Mouse (Mus musculus) thymus, postnatal 10 days (tissue): ENCODE data around the gene Epb41l5.

Experiments used
- DNase-seq, 2 experiments: peaks; one replicate each; pipeline ENCODE4 v3.0.0; 2021; ENCODE audit warnings: low spot score in 2 of 2

Epb41l5 gene

GRCm38 (mm10) chr1:119596954-119597480 is 51.8 kb downstream of the Epb41l5 start:
- no peak for DNase-seq

DNA sequence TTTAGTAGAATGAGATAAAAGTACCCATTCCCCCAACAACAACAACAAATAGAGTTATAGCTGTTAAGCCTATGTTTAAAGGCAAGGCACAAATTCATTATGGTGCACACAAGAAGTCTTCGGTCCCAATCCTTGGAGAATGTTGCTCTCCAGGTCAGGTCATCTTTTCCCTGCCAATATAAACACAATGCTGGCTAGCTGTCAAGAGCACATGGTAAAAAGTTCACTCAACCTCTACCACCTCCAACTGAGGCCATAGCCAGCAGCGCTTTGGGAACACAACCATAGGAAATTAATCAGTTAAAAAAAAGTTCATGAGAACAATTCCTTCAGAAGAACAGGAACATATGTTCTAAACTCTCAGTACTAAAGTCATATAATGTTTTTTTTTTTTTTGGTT is 58.8 kb downstream of the Epb41l5 start:
- no peak for DNase-seq

GRCm38 (mm10) chr1:119584974-119585373 is 63.8 kb downstream of the Epb41l5 start:
- DNase-seq = no peak

- DNase-seq = no peak
Observed at GRCm38 (mm10) chr1:119570134-119570533, 78.7 kb downstream of the Epb41l5 start.

DNA sequence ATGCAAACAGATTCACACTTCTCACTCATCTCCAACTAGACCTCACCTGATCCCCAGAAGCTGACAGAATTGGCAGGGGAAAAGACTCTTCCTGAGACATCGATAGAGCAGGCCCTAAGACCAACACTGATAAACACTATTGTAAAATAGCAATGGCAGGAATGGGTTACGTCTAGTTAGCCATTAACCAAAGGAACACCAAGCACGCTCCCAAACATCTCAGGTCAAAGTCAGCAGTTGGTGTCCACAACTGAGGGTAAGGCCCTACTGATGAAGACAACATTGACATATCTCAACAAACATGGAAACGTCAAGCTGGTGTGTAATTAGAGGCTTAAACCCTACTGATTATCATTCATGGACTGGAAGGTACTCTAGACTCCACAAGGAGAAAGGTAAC is 83.3 kb downstream of the Epb41l5 start:
- DNase-seq = no peak

GRCm38 (mm10) chr1:119557641-119558395 is 91.0 kb downstream of the Epb41l5 start:
- no peak for DNase-seq

GRCm38 (mm10) chr1:119555651-119556050 is 93.1 kb downstream of the Epb41l5 start:
- DNase-seq = no peak

DNA sequence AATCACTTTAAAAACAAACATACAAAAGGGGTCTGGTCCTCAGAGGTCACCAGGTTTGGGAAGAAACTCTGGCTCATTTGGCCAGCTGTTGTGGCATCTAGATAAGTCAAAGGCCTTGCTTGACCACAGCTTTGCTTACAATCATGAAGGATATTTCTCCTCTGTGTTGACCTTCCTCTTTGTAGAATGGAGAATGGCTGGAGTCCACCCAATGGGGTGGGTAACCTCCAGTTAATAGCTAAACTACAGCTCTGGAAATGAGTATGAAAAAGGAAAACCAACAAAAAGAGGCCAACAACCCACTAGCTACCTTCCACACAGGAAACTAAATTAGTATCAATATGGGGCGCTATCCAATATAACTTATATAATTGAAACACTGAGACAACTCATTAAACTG is 97.1 kb downstream of the Epb41l5 start:
- no peak for DNase-seq

GRCm38 (mm10) chr1:119550064-119550463 is 98.7 kb downstream of the Epb41l5 start:
- DNase-seq = no peak

DNA sequence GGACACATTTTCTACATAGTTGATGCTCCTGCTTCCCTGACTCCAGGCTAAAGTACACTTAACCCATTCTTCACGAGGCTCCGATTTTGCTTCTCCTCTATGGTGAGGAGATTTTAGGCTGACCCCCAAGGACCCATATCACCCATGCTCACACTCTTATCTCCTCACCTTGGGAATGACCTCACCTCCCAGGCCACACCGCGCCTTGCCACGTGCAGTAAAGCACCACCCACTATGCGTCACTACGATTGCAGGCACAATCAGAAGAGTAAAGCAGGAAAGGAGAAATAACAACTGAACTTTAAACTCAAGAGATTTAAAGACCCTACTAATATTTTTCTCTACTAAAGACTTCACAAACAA is 99.5 kb downstream of the Epb41l5 start:
- no peak for DNase-seq

- peak; percentile 38 to 80 for DNase-seq
Observed at GRCm38 (mm10) chr1:119548668-119549326, 100.0 kb downstream of the Epb41l5 start.

DNA sequence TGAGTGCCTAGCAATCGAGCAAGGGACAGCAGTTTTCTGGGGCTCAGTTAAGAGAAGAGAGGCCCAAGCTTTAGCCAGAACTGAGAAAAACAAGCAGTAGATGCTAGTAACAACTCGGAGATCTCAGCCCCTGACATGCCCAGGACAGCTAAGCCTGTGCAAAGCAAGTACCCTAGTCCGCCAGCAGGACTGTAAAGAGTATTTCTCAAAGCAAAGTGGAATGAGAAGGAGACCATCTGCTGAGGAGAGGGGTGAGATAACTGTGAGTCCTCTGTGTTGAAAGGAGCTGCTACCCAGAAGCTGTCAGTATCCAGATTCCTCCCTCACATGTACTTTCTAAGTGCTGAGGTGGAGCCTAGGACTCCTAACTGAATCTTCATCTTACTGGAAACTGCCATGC is 102.3 kb downstream of the Epb41l5 start:
- DNase-seq = no peak

DNA sequence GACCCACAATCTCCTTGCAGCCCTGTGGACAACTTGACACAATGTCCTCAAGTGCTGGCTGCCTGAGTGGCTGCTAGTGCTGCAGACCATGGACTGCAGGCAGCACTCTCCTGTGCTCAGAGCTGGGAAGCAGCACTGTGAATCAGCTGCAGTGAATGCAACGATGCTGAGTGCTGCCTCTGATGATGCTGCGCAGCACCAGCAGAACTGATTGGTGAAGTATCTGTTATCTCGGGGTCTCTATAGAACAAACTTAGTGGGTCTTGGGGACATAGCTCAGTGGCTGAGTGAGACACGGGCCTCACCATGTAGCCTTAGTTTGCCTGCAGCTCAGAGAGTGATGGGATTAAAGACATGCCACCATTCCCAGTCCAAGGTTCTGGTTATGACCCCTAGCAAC is 103.1 kb downstream of the Epb41l5 start:
- DNase-seq = no peak

- DNase-seq = no peak
Observed at GRCm38 (mm10) chr1:119545164-119545563, 103.6 kb downstream of the Epb41l5 start.

DNA sequence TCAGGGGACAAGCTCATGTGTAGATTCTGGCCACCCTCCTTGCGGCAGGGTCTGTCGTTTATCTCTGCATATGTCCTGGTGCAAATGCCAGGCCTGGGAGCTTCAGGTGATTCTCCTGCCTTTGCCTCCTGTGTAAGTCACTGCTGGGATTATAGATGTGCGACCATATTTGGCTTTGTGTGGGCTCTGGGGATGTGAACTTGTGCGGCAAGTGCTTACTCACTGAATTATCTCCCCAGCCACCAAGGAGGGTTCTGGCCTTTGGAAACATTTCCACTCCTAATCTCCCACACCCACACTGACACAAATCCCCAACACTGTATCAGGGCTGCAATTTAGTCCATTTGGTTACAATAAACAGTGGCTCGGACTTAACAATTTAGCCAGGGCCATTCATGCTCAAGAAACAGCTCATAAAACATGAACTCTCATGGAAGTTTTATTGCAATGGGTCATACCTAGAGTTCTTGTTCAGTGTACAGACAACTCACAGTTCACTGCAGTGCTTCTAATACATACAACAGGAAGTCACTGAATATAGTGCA is 104.1 kb downstream of the Epb41l5 start:
- DNase-seq = no peak

- DNase-seq = no peak
Observed at GRCm38 (mm10) chr1:119543316-119543715, 105.5 kb downstream of the Epb41l5 start.

- DNase-seq = no peak
Observed at GRCm38 (mm10) chr1:119541570-119541969, 107.2 kb downstream of the Epb41l5 start.

- no peak for DNase-seq
Observed at GRCm38 (mm10) chr1:119540836-119541557, 107.8 kb downstream of the Epb41l5 start.

- DNase-seq = no peak
Observed at GRCm38 (mm10) chr1:119539252-119539651, 109.5 kb downstream of the Epb41l5 start.

DNA sequence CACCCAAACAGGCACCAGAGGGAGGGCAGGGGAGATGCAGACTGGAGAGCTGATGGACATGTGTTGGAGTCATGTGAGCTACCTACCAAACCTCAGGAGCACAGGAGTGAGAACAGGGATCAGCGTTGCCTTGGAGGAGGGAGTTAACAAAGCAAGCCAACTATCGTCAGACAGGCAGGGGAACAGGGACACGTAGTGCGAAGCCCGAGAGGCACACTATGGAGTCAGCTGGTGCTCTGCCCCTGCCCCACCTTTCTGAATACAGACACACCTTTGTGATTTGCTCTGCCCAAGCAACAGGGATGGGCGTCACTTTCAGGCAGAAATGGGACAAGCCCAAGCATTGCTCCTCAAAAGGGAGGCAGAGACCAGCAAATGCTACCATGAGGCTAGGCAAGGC is 111.1 kb downstream of the Epb41l5 start:
- no peak for DNase-seq

- DNase-seq = no peak
Observed at GRCm38 (mm10) chr1:119536122-119536521, 112.7 kb downstream of the Epb41l5 start.

GRCm38 (mm10) chr1:119534341-119534740 is 114.5 kb downstream of the Epb41l5 start:
- no peak for DNase-seq
